19 mouse cellular contexts compared by ENCODE assay signal in genomic region chrX:137809526-137809925, GRCm38 (mm10).
"Had no signal": no experiment of that assay in that cellular context is flagged by ENCODE, and none has a peak within 500 bp of the region (broad histone marks: within the 10 kb centered on the region; RNA-seq: fewer than 3 reads in every experiment).

No protein-coding gene starts in this region.

- H3K27me3 ChIP-seq: lung, embryonic 15.5 days; midbrain, embryonic 13.5 days; midbrain, embryonic 15.5 days; neural tube, embryonic 13.5 days; neural tube, embryonic 15.5 days had no signal

- H3K9me3 ChIP-seq: lung, embryonic 15.5 days; midbrain, embryonic 13.5 days; midbrain, embryonic 15.5 days; neural tube, embryonic 13.5 days; neural tube, embryonic 15.5 days had no signal

- H3K4me1 ChIP-seq: lung, embryonic 15.5 days; midbrain, embryonic 15.5 days; neural tube, embryonic 13.5 days; neural tube, embryonic 15.5 days had no signal

- ATAC-seq: lung, postnatal 0 days; midbrain, embryonic 13.5 days; midbrain, embryonic 15.5 days had no signal

- H3K9ac ChIP-seq: lung, embryonic 15.5 days; midbrain, embryonic 13.5 days; midbrain, embryonic 15.5 days; neural tube, embryonic 13.5 days; neural tube, embryonic 15.5 days had no signal

- H3K27ac ChIP-seq: lung, embryonic 15.5 days; midbrain, embryonic 13.5 days; midbrain, embryonic 15.5 days; neural tube, embryonic 13.5 days; neural tube, embryonic 15.5 days had no signal

- H3K4me2 ChIP-seq: lung, embryonic 15.5 days; midbrain, embryonic 11.5 days; midbrain, embryonic 13.5 days; midbrain, embryonic 15.5 days; neural tube, embryonic 13.5 days; neural tube, embryonic 15.5 days had no signal

- H3K36me3 ChIP-seq: lung, embryonic 15.5 days; midbrain, embryonic 13.5 days; midbrain, embryonic 15.5 days; neural tube, embryonic 13.5 days; neural tube, embryonic 15.5 days had no signal

- H3K4me3 ChIP-seq: lung, embryonic 15.5 days; midbrain, embryonic 13.5 days; midbrain, embryonic 15.5 days; myocyte; neural tube, embryonic 13.5 days; neural tube, embryonic 15.5 days had no signal

- DNase-seq: lung, adult 18-20 months; lung, postnatal 14 days; lung, postnatal 36 days; retina, postnatal 1 day; right cerebral cortex, adult 18-20 months; right cerebral cortex, postnatal 25 days; right cerebral cortex, postnatal 4 days; spleen, adult 18-20 months; thymus, adult 18-20 months; thymus, postnatal 14 days; thymus, postnatal 36 days had no signal
